Mouse (Mus musculus) ovary, adult 18-20 months (tissue): ENCODE results near the gene Olfr577.

Source experiments
- DNase-seq: peaks from one replicate; pipeline ENCODE4 v3.0.0; 2022; ENCODE audit warnings: low spot score, mixed read lengths

Gene Olfr577

GRCm38 (mm10) chr7:102975843-102976242 is at the start of gene Olfr577:
TSS of gene Olfr577 (minus strand) at chr7:102975943.
- no peak for DNase-seq

GRCm38 (mm10) chr7:102989224-102989623 is 13.5 kb upstream of the Olfr577 start, which contains the start of gene Olfr578:
TSS of gene Olfr578 (minus strand) at chr7:102989324.
- DNase-seq: no peak

GRCm38 (mm10) chr7:102974399-102974798 is 1.3 kb downstream of the Olfr577 start:
- no peak for DNase-seq

- DNase-seq: no peak
Observed at GRCm38 (mm10) chr7:102962360-102962759, 13.4 kb downstream of the Olfr577 start, which contains the start of gene Olfr576. TSS of gene Olfr576 (plus strand) at chr7:102962660.

GRCm38 (mm10) chr7:102958593-102958992 is 17.1 kb downstream of the Olfr577 start, which contains the start of gene Olfr575:
TSS of gene Olfr575 (minus strand) at chr7:102958775.
- DNase-seq: no peak

- DNase-seq: no peak
Observed at GRCm38 (mm10) chr7:102958137-102958536, 17.6 kb downstream of the Olfr577 start.

GRCm38 (mm10) chr7:102950732-102951131 is 25.0 kb downstream of the Olfr577 start:
- no peak for DNase-seq

- no peak for DNase-seq
Observed at GRCm38 (mm10) chr7:102948167-102948566, 27.6 kb downstream of the Olfr577 start, which contains the start of gene Olfr574. TSS of gene Olfr574 (plus strand) at chr7:102948467.

GRCm38 (mm10) chr7:102943417-102943816 is 32.3 kb downstream of the Olfr577 start:
- no peak for DNase-seq

- DNase-seq: no peak
Observed at GRCm38 (mm10) chr7:102942475-102942874, 33.3 kb downstream of the Olfr577 start, which contains the start of gene Olfr573-ps1. TSS of gene Olfr573-ps1 (minus strand) at chr7:102942575.

GRCm38 (mm10) chr7:102927105-102927504 is 48.6 kb downstream of the Olfr577 start:
- DNase-seq: no peak

GRCm38 (mm10) chr7:102924109-102924508 is 51.6 kb downstream of the Olfr577 start, which contains the start of gene Olfr572:
TSS of gene Olfr572 (plus strand) at chr7:102924409.
- DNase-seq: no peak
